Mouse (Mus musculus): ENCODE data around the gene Vmn1r229. TPM values are rescaled to one million over a fixed set of nuclear protein-coding genes. Genes with fewer than 3 reads are reported as not detected.

Gene Vmn1r229
- not detected in 2 replicates for polyA plus RNA-seq (2015; fragmentation: Nextera tagmentation; extraction: Ambion mirVana)

- no peak within 1 kb of the TSS for H3K27ac ChIP-seq (ENCODE audit: low read length)
- no peaks in the 10 kb centered on the region for H3K27me3 ChIP-seq (ENCODE audit: control insufficient read depth, insufficient read depth, low read length)
- no peak within 1 kb of the TSS for H3K9ac ChIP-seq (ENCODE audit: low read length)
- no peak for ATAC-seq (ENCODE audit: insufficient read depth, low FRiP score)
- H3K4me3 ChIP-seq (replicated peaks; ENCODE audit: low read length), result no peak within 1 kb of the TSS
- no peak within 1 kb of the TSS for H3K4me2 ChIP-seq (ENCODE audit: low read depth, low read length)
- H3K4me1 ChIP-seq (ENCODE audit: control insufficient read depth, insufficient read depth, low read length), result no peaks in the 10 kb centered on the region
- no peaks in the 10 kb centered on the region for H3K36me3 ChIP-seq (ENCODE audit: control insufficient read depth, insufficient read depth, low read length)
- 49% methylated on average over 1 of the region's 1 CpGs for WGBS
- no peaks in the 10 kb centered on the region for H3K9me3 ChIP-seq (replicated peaks; ENCODE audit: control insufficient read depth, low read length)
Observed at GRCm38 (mm10) chr17:20811255-20811654, at the start of gene Vmn1r229. Gene Vmn1r229 (plus strand): TSS chr17:20811555.

DNA sequence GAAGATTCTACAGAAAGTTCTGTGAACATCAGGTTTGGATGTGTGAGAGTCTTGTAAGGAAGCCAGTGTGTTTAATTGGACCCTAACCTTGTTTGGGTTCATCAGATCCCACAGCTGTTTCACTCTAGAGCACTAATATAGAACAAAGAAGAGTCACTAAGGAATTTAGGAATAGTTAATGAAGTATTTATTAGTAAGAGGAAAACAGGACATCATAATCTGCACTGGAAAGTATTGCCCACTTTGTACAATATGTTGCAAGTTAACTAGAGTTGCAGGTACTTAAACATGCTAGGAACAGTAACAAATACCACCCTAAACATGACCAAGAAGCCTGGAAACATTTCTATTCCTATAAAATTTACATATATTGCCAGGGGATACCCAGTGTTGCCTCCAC lies 25.3 kb upstream of the Vmn1r229 start, which contains the start of gene Vmn1r228:
Gene Vmn1r228 (minus strand): TSS at position 101 of the 400 bp plus-strand sequence.
- H3K36me3 ChIP-seq (ENCODE audit: control insufficient read depth, insufficient read depth, low read length), result no peaks in the 10 kb centered on the region
- no peak within 1 kb of the TSS for H3K4me3 ChIP-seq (replicated peaks; ENCODE audit: low read length)
- no peak for ATAC-seq (ENCODE audit: insufficient read depth, low FRiP score)
- H3K4me1 ChIP-seq (ENCODE audit: control insufficient read depth, insufficient read depth, low read length), result no peaks in the 10 kb centered on the region
- H3K9ac ChIP-seq (ENCODE audit: low read length), result no peak within 1 kb of the TSS
- H3K4me2 ChIP-seq (ENCODE audit: low read depth, low read length), result no peak within 1 kb of the TSS
- H3K27me3 ChIP-seq (ENCODE audit: control insufficient read depth, insufficient read depth, low read length), result no peaks in the 10 kb centered on the region
- H3K27ac ChIP-seq (ENCODE audit: low read length), result no peak within 1 kb of the TSS
- H3K9me3 ChIP-seq (replicated peaks; ENCODE audit: control insufficient read depth, low read length), result 0 out of 2 replicates have a peak, but pooled peaks cover 5% of the 10 kb centered on the region

GRCm38 (mm10) chr17:20840144-20840543 lies 28.8 kb downstream of the Vmn1r229 start, which contains the start of gene Vmn1r230:
Gene Vmn1r230 (plus strand): TSS chr17:20840444.
- ATAC-seq (ENCODE audit: insufficient read depth, low FRiP score), result no peak
- Histone ChIP-seq H3K36me3 (ENCODE audit: control insufficient read depth, insufficient read depth, low read length) (no peaks in the 10 kb centered on the region), H3K9me3 (replicated peaks; ENCODE audit: control insufficient read depth, low read length) (no peaks in the 10 kb centered on the region), H3K4me1 (ENCODE audit: control insufficient read depth, insufficient read depth, low read length) (no peaks in the 10 kb centered on the region), H3K4me3 (replicated peaks; ENCODE audit: low read length) (no peak within 1 kb of the TSS), H3K9ac (ENCODE audit: low read length) (no peak within 1 kb of the TSS), H3K27ac (ENCODE audit: low read length) (no peak within 1 kb of the TSS), H3K4me2 (ENCODE audit: low read depth, low read length) (no peak within 1 kb of the TSS), H3K27me3 (ENCODE audit: control insufficient read depth, insufficient read depth, low read length) (no peaks in the 10 kb centered on the region)
- WGBS, result 12% methylated on average over 1 of the region's 1 CpGs

Other genes with a start within 250 kb of the Vmn1r229 start
- gene Vmn2r109, start 246.8 kb upstream of the Vmn1r229 start, polyA plus RNA-seq (2015; fragmentation: Nextera tagmentation; extraction: Ambion mirVana), result not detected in 2 replicates
- 0.01 TPM in 1 of 2 replicates, not detected in the other for gene Vmn2r110, start 215.1 kb upstream of the Vmn1r229 start, polyA plus RNA-seq (2015; fragmentation: Nextera tagmentation; extraction: Ambion mirVana)
- not detected in 2 replicates for gene Fpr-rs3, start 186.7 kb upstream of the Vmn1r229 start, polyA plus RNA-seq (2015; fragmentation: Nextera tagmentation; extraction: Ambion mirVana)
- not detected in 2 replicates for gene Vmn1r226, start 128.7 kb upstream of the Vmn1r229 start, polyA plus RNA-seq (2015; fragmentation: Nextera tagmentation; extraction: Ambion mirVana)
- gene Vmn1r227, start 81.7 kb upstream of the Vmn1r229 start, polyA plus RNA-seq (2015; fragmentation: Nextera tagmentation; extraction: Ambion mirVana), result not detected in 2 replicates
- not detected in 2 replicates for gene Vmn1r228, start 25.4 kb upstream of the Vmn1r229 start, polyA plus RNA-seq (2015; fragmentation: Nextera tagmentation; extraction: Ambion mirVana)
- not detected in 2 replicates for gene Vmn1r230, start 28.9 kb downstream of the Vmn1r229 start, polyA plus RNA-seq (2015; fragmentation: Nextera tagmentation; extraction: Ambion mirVana)
- not detected in 2 replicates for gene Vmn1r231, start 93.5 kb downstream of the Vmn1r229 start, polyA plus RNA-seq (2015; fragmentation: Nextera tagmentation; extraction: Ambion mirVana)
- not detected in 2 replicates for gene Vmn1r232, start 108.2 kb downstream of the Vmn1r229 start, polyA plus RNA-seq (2015; fragmentation: Nextera tagmentation; extraction: Ambion mirVana)
- gene Ppp2r1a, start 133.8 kb downstream of the Vmn1r229 start, polyA plus RNA-seq (2015; fragmentation: Nextera tagmentation; extraction: Ambion mirVana), result 345 and 378 TPM in 2 replicates
- gene Vmn1r233, start 184.9 kb downstream of the Vmn1r229 start, polyA plus RNA-seq (2015; fragmentation: Nextera tagmentation; extraction: Ambion mirVana), result not detected in 2 replicates
- gene Zfp160, start 197.3 kb downstream of the Vmn1r229 start, polyA plus RNA-seq (2015; fragmentation: Nextera tagmentation; extraction: Ambion mirVana), result 11.8 and 12.2 TPM in 2 replicates

Measured in stomach, embryonic 16.5 days (tissue).